Mouse (Mus musculus) spleen, postnatal 36 days (tissue): ENCODE measurements around the gene Atad1.
"Not testable (repeated sequence)": the region's sequence is repeated elsewhere in the genome, so short reads cannot be mapped to it uniquely, and the experiment has no call there.

Experiments used
- DNase-seq, 2 experiments: peaks; one replicate each; pipeline ENCODE4 v3.0.0; 2022; ENCODE audit warnings: low spot score in 2 of 2, mixed read lengths in 1 of 2

Gene Atad1

GRCm38 (mm10) chr19:32739686-32740085 lies at the start of gene Atad1:
Atad1 (minus strand) TSS chr19:32739786.
- DNase-seq = no peak

- DNase-seq = not testable (repeated sequence)
Observed at GRCm38 (mm10) chr19:32788016-32788415, 48.4 kb upstream of the Atad1 start.

- not testable (repeated sequence) for DNase-seq
Observed at GRCm38 (mm10) chr19:32787388-32787787, 47.8 kb upstream of the Atad1 start.

- no peak for DNase-seq
Observed at GRCm38 (mm10) chr19:32781305-32782071, 41.9 kb upstream of the Atad1 start.

GRCm38 (mm10) chr19:32779131-32779530 lies 39.5 kb upstream of the Atad1 start:
- DNase-seq = no peak

- no peak for DNase-seq
Observed at GRCm38 (mm10) chr19:32778411-32778810, 38.8 kb upstream of the Atad1 start.

GRCm38 (mm10) chr19:32762493-32762892 lies 22.9 kb upstream of the Atad1 start:
- DNase-seq = no peak

GRCm38 (mm10) chr19:32761162-32761561 lies 21.6 kb upstream of the Atad1 start:
- no peak for DNase-seq

- DNase-seq = peak; percentile 36 to 61
Observed at GRCm38 (mm10) chr19:32760499-32760898, 20.9 kb upstream of the Atad1 start.

- no peak for DNase-seq
Observed at GRCm38 (mm10) chr19:32759357-32760024, 19.9 kb upstream of the Atad1 start.

GRCm38 (mm10) chr19:32758793-32759161 lies 19.2 kb upstream of the Atad1 start:
- peak in 1 of 2 experiments; percentile 4 for DNase-seq

- peak; percentile 20 to 34 for DNase-seq
Observed at GRCm38 (mm10) chr19:32757831-32758792, 18.5 kb upstream of the Atad1 start.

GRCm38 (mm10) chr19:32756900-32757725 lies 17.5 kb upstream of the Atad1 start, which contains the start of gene Pten:
Pten (plus strand) TSS chr19:32757497.
- DNase-seq = peak; percentile 94 to 95

GRCm38 (mm10) chr19:32756636-32756899 lies 17.0 kb upstream of the Atad1 start:
- no peak for DNase-seq

- peak; percentile 95 for DNase-seq
Observed at GRCm38 (mm10) chr19:32755792-32756635, 16.4 kb upstream of the Atad1 start.

GRCm38 (mm10) chr19:32755104-32755791 lies 15.7 kb upstream of the Atad1 start:
- no peak for DNase-seq

GRCm38 (mm10) chr19:32754188-32755000 lies 14.8 kb upstream of the Atad1 start:
- DNase-seq = peak; percentile 63 to 68

- DNase-seq = no peak
Observed at GRCm38 (mm10) chr19:32753386-32753785, 13.8 kb upstream of the Atad1 start.

- no peak for DNase-seq
Observed at GRCm38 (mm10) chr19:32752357-32752756, 12.8 kb upstream of the Atad1 start.
